Mouse (Mus musculus) kidney, adult 2 months (tissue): ENCODE measurements at regions not wholly inside any gene's neighbourhood (a gene's known extent, or its start where the extent isn't known, plus 50 kb on each side); places are given as distances from the start of the nearest gene placed in this dataset.

Experiments
- CTCF ChIP-seq: fragments of 200-500 bp; conservative IDR thresholded peaks from 2 replicates; pipeline ENCODE4 v1.5.1; 2011; ENCODE audit warnings: low read depth, mild to moderate bottlenecking, control low read depth, low read length, moderate library complexity, mixed read lengths; ENCODE audit not compliant: insufficient read depth, insufficient read length
- POLR2A ChIP-seq: fragments of 200-500 bp; IDR thresholded peaks from one replicate; pipeline ENCODE4 v1.6.1; 2011; ENCODE audit warnings: low read depth, low read length, control low read depth

DNA sequence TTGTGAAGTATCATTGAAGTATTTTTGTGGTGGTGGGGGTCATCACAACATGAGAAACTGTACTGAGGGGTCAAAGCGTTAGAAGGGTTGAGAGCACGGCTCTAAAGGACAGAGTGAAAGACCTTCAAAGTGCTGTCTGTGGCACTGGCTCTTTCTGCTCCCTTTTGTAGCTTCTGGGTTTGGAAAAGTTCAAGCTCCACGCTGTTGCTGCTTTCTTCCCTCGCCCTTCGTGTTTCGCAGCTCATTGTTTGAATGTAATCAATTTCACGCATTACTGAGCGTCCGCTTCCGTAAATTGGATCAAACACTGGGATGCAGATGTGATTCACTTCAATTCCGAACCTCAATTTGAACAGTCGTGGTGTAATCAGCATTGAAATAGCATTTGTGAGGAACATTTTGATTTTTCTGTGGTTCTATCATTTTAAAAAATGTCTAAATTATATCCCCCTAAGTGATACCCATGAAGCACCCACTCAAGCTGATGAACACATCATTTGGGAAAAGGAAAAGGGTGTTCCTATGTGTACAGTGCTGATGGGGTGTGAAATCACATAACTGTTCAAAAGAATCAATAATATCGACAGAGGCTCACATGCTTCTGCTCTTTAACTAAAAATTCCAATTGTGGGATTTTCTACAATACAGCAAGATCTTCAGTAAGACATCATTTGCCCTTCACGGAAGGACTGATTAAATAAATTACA, 140.9 kb upstream of the Cpne8 start:
- no peak for TF ChIP-seq CTCF
- TF ChIP-seq POLR2A, result no peak
